Mouse (Mus musculus) liver, embryonic 14.5 days (tissue): ENCODE measurements at regions not wholly inside any gene's neighbourhood (a gene's known extent, or its start where the extent isn't known, plus 50 kb on each side); places are given as distances from the start of the nearest gene placed in this dataset.
A peak's percentile ranks its signal among the peaks of the same experiment; 100 is the strongest.

Source experiments
- ATAC-seq: fragments of 200-750 bp; cut with Nextera tagmentation; 2 replicates; pipeline ENCODE4 v1.8.0; 2017; ENCODE audit warnings: moderate number of reproducible peaks, mild to moderate bottlenecking, moderate library complexity; ENCODE audit not compliant: insufficient read depth
- DNase-seq, 3 experiments: peaks; one replicate each; pipeline ENCODE4 v3.0.0-alpha.2; 2012 to 2013; ENCODE audit warnings: low read depth in 3 of 3, low spot score in 3 of 3
- H3K27ac ChIP-seq: fragments of 300-500 bp; sonication (generic); 2 replicates; pipeline ENCODE4 v1.5.1; 2014; ENCODE audit warnings: moderate library complexity, mild to moderate bottlenecking, control low read depth, inconsistent platforms
- H3K27me3 ChIP-seq: fragments of 300-500 bp; sonication (generic); 2 replicates; pipeline ENCODE4 v1.6.1; 2014; ENCODE audit warnings: mild to moderate bottlenecking, low read length, moderate library complexity; ENCODE audit not compliant: control insufficient read depth, insufficient read depth
- H3K36me3 ChIP-seq: fragments of 300-500 bp; sonication (generic); replicated peaks from 2 replicates; pipeline ENCODE4 v1.6.1; 2014; ENCODE audit warnings: low read depth; ENCODE audit not compliant: control insufficient read depth, insufficient read depth
- H3K4me1 ChIP-seq, 2 experiments: fragments of 200-500 bp in 1 of 2; fragments of 300-500 bp in 1 of 2; sonication (generic) in 1 of 2; replicated peaks; 2 replicates each; pipeline ENCODE4 v1.6.1; 2012 to 2014; ENCODE audit warnings: antibody characterized with exemption in 1 of 2, inconsistent platforms in 1 of 2, low read length in 1 of 2; ENCODE audit not compliant: control insufficient read depth in 2 of 2, insufficient read depth in 2 of 2
- H3K4me2 ChIP-seq: fragments of 300-500 bp; sonication (generic); 2 replicates; pipeline ENCODE4 v1.6.1; 2014; ENCODE audit warnings: low read depth, mild to moderate bottlenecking, control low read depth, moderate library complexity
- H3K4me3 ChIP-seq, 2 experiments: fragments of 200-500 bp in 1 of 2; fragments of 300-500 bp in 1 of 2; sonication (generic) in 1 of 2; 2 replicates each; pipeline ENCODE4 v1.5.1; 2012 to 2014; ENCODE audit warnings: low read depth in 2 of 2, low read length in 2 of 2, mild to moderate bottlenecking in 2 of 2, control low read depth in 1 of 2, inconsistent platforms in 1 of 2, moderate library complexity in 1 of 2; ENCODE audit not compliant: insufficient read depth in 1 of 2
- H3K9ac ChIP-seq: fragments of 300-500 bp; sonication (generic); replicated peaks from 2 replicates; pipeline ENCODE4 v1.6.1; 2014; ENCODE audit warnings: mild to moderate bottlenecking, control low read depth, moderate library complexity
- H3K9me3 ChIP-seq: fragments of 300-500 bp; sonication (generic); 2 replicates; pipeline ENCODE4 v1.6.1; 2016; ENCODE audit warnings: low read length, mixed read lengths; ENCODE audit not compliant: control insufficient read depth
- CTCF ChIP-seq: IDR thresholded peaks from 2 replicates; pipeline ENCODE4 v1.5.1; 2016; ENCODE audit warnings: antibody characterized with exemption, low read depth, control low read depth
- EP300 ChIP-seq: IDR thresholded peaks from 2 replicates; pipeline ENCODE4 v1.6.1; 2016; ENCODE audit warnings: antibody characterized with exemption, low read depth
- WGBS: fragments of 180-500 bp; shearing (Covaris S2); extraction: QIAGEN DNeasy Blood & Tissue Kit; methylation state at CpG from one replicate; pipeline ENCODE4 v1.1.7; 2014; ENCODE audit not compliant: insufficient replicate concordance; 5-methylcytosine and 5-hydroxymethylcytosine counted together

DNA sequence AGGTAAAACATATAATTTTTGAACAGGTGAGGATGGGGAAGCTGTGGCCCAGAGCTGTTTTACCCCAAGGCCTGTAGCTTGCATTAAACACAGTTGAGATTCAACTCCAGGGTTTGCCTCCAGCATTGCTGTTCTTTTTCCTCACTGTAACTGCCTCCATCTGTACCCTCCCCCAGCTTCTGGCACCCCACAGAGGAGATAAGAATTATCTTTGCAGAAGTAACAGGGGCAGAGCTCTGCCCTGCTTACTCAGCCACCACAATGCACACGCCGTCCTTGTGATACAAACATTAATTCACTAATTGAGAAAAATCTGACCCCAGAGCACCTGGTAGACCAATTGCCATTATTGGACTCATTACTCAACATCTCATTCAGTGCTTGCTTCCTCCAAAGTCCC is 68.3 kb upstream of the Gpr139 start:
- no peaks in the 10 kb centered on the region for H3K27me3 ChIP-seq
- 22% methylated on average over 2 of the region's 2 CpGs for WGBS
- H3K4me2 ChIP-seq, result peak overlapping the region; percentile 53
- peaks cover 33 to 36% of the 10 kb centered on the region in 2 experiments for H3K4me1 ChIP-seq
- H3K4me3 ChIP-seq, result no peak overlapping the region
- peak in 2 of 3 experiments; percentile 31 to 35 for DNase-seq
- TF ChIP-seq CTCF (no peak), EP300 (peak; percentile 81)
- H3K27ac ChIP-seq, result no peak overlapping the region
- ATAC-seq, result peak; percentile 76
- H3K9ac ChIP-seq, result no peak overlapping the region
- no peaks in the 10 kb centered on the region for H3K36me3 ChIP-seq
- no peaks in the 10 kb centered on the region for H3K9me3 ChIP-seq

DNA sequence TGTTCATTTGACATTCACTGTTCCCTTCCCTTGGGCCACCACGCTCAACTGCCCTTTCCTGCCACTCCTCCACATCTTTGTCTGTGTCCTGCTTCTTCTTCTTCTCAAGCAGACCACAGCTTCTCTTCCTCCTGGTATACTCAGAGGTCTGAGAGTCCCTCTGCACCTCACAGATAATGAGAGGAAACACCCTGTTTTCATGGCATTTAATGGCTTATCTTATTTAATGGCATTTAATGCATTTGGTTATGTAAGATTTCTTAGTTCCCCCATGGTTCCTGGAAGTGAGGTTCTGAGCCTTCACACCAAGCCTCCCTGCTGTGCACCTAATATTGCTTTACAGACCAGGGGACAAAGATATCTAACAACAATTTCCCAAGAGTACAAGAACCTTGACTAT is 67.3 kb upstream of the Gpr139 start:
- Histone ChIP-seq H3K27ac (peak overlapping the region; percentile 69), H3K4me1 (peaks cover 33 to 36% of the 10 kb centered on the region in 2 experiments), H3K9ac (peak overlapping the region; percentile 21; the same call in 1 of the 2 replicates), H3K9me3 (no peaks in the 10 kb centered on the region), H3K4me2 (peak overlapping the region; percentile 53), H3K4me3 (no peak overlapping the region), H3K36me3 (no peaks in the 10 kb centered on the region), H3K27me3 (no peaks in the 10 kb centered on the region)
- ATAC-seq (peak; percentile 84), DNase-seq (peak; percentile 38 to 66 (median 45))
- TF ChIP-seq CTCF (no peak), EP300 (peak; percentile 78)
- WGBS, result 19% methylated on average over 1 of the region's 1 CpGs

DNA sequence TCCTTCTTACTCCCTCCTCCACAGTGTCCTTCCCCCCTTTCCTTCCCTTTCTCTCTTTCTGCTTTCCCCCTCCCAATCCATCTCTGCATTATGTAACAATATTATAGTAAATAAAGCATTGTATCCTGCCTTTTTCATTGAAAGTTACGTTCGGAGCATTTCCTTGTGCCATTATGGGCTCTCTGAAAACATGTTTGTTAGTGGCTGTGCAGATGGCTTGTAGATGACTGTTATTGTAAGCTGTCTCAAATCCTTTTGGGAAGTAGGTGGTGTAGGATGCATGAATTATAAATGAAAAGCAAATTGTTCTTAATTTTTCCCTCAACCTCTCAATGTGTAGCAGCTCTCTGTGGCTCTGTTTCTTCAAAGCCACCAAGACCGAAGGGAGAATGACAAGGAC is 66.0 kb upstream of the Gpr139 start:
- TF ChIP-seq EP300 (no peak), CTCF (no peak)
- Histone ChIP-seq H3K4me2 (no peak overlapping the region), H3K4me1 (peaks cover 33 to 36% of the 10 kb centered on the region in 2 experiments), H3K9ac (no peak overlapping the region), H3K36me3 (no peaks in the 10 kb centered on the region), H3K9me3 (no peaks in the 10 kb centered on the region), H3K27ac (no peak overlapping the region), H3K4me3 (no peak overlapping the region), H3K27me3 (no peaks in the 10 kb centered on the region)
- ATAC-seq, result no peak
- DNase-seq, result no peak
- 75% methylated on average over 3 of the region's 3 CpGs for WGBS

DNA sequence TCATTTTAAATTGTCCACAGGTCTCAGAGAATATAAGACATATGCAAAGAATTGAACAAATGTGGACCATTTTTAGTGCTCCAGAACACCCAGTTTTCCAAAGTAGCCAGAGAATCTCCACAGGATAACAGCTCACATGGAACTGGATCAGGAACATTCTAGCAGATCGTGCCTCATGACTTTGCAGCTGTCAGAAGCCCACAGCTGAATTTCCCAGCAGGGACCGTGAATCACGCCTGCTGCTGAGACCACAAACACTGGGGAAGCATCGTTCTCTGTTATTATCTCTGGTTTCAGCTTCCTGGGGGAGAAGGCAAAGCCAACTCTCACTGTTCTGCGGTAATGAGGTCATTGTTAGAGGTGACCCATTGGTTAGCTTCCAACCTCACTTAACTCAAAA is 60.4 kb upstream of the Gpr139 start:
- no peak for TF ChIP-seq CTCF
- TF ChIP-seq EP300, result no peak
- no peak for ATAC-seq
- H3K4me1 ChIP-seq, result peaks cover 0 to 7% of the 10 kb centered on the region in 2 experiments; a peak in 3 of 4 replicates
- no peak overlapping the region for H3K27ac ChIP-seq
- H3K27me3 ChIP-seq, result no peaks in the 10 kb centered on the region
- no peak overlapping the region for H3K4me2 ChIP-seq
- H3K9me3 ChIP-seq, result no peaks in the 10 kb centered on the region
- H3K36me3 ChIP-seq, result no peaks in the 10 kb centered on the region
- H3K9ac ChIP-seq, result no peak overlapping the region
- no peak overlapping the region for H3K4me3 ChIP-seq
- WGBS, result 23% methylated on average over 5 of the region's 5 CpGs
- DNase-seq, result no peak

DNA sequence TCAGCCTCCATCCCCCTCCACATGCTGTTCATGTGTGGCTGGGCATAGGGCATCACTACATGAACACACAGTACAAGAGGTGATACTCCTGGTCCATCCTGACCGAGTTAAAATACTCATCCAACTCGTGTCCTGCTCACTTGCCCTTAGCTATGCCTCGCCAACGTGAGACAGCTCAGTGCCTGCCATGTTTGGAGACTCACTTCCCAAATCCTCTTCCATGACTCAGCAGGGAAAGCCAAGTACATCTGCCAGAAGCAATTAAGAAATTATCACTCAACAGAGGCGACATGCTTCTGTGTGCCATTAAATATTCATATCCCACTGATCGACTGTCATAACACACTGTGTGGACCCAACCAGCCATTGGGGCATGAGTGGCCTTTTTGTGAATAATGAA is 51.9 kb upstream of the Gpr139 start:
- Histone ChIP-seq H3K27ac (no peak overlapping the region), H3K4me3 (no peak overlapping the region), H3K27me3 (no peaks in the 10 kb centered on the region), H3K4me2 (no peak overlapping the region), H3K9ac (no peak overlapping the region), H3K4me1 (no peaks in the 10 kb centered on the region), H3K9me3 (no peaks in the 10 kb centered on the region), H3K36me3 (no peaks in the 10 kb centered on the region)
- WGBS, result 60% methylated on average over 6 of the region's 6 CpGs
- TF ChIP-seq CTCF (no peak), EP300 (no peak)
- ATAC-seq (no peak), DNase-seq (no peak)
